Mouse (Mus musculus): ENCODE results near the gene Ccz1. TPM values are rescaled to one million over a fixed set of nuclear protein-coding genes. Genes with fewer than 3 reads are reported as not detected.
A peak's percentile ranks its signal among the peaks of the same experiment; 100 is the strongest.

Gene Ccz1
- total RNA-seq, 4 experiments from 2014 or later = 56.5 to 60.7 (median 60.2) TPM

DNA sequence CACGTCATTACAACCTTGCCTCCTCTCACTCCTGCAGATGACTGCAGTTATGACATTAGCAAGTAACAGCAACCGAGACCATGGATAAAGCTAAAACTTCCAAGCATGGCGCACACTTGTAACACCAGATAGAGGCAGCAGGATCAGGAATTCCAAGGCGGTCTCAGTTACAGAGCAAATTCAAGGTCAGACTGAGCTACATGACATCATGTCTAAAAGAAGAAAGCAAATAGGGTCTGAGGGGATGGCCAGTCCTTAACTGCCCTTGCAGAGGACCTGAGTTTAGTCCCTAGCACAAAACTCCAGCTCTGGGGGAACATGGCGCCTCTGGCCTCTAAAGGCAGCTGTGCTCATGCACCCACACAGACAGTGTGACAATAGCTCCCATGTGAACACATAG is 20.8 kb downstream of the Ccz1 start:
- no peak for DNase-seq

GRCm38 (mm10) chr5:143993260-143993659 is 21.4 kb downstream of the Ccz1 start:
- DNase-seq = no peak

DNA sequence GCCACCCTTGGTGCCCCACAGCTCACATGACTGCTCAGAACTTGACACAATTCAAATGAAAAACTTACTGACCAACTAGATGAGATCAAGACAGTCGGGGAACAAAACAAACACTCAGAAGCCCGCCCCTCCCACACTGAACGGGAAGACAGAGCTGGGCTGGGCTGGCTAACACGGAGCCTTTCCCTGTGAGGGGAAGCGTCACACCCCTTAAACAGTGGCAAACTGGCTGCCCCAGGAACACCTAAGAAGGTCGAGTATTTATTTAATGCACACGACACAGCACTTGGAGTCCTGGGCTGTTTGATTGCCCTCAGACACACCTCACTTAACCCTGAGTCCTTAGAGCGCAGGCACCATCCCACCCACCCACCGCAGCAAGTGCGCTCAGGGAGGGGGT is 22.0 kb downstream of the Ccz1 start:
- DNase-seq = no peak

GRCm38 (mm10) chr5:143990086-143990485 is 24.6 kb downstream of the Ccz1 start:
- no peak for DNase-seq

DNA sequence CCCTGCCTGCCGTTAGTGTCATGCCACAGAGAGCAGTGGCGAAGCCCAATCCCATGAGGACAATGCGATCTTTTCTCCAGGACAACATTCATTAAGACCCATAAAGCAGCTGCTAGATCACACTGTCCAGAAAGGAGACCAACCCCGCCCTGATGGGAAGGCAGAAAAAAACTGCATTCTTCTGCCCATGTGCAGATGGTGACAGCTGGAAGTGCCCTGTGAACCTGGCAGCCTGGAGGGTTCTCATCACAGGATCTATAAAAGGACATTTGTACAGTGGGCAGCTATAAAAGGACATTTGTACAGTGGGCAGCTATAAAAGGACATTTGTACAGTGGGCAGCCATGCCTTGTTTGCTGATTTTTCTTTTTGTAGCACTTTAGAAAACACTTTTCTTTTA is 25.6 kb downstream of the Ccz1 start:
- DNase-seq = no peak

DNA sequence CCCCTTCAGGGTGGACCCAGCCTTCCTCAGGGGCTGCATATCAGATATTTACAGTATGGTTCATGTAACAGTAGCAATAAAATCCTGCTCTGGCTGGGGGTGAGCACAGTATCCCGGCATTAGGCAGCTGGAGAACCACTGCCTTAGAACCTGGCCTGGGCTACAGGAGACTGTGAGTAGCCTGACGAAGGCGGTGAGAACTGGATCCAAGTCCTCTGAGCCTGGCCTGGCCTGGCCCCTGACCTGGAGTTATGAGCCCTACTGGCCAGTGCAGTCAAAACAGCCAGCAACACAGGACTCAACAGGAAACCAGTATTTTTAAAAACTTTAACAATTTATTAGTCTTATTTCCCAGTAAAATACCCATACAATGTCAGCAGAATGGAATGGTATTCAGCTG is 27.1 kb downstream of the Ccz1 start:
- DNase-seq = no peak

- peak; percentile 79 for DNase-seq
These were observed 29.3 kb downstream of the Ccz1 start for GRCm38 (mm10) chr5:143985381-143985780.

DNA sequence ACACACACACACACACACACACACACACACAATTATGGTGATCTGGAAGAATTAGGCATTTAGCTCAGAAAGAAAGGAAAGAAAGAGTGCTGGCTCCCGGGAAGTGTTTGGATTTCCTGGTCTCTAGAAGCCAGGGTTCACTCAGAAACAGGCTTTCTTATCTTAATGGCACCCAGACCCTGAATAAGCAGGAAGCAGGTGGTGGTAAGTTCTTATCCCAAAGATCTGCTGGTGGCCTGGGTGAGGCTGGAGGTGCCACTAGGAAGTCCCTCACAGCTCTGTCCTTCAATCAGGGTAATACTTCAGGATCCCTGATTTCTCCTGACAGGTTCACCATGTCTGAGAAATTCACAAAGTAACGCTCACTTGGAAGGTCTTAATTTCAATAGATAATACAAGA is 32.3 kb downstream of the Ccz1 start:
- DNase-seq = no peak

GRCm38 (mm10) chr5:143980858-143981257 is 33.8 kb downstream of the Ccz1 start:
- no peak for DNase-seq

GRCm38 (mm10) chr5:143976726-143977431 is 37.8 kb downstream of the Ccz1 start:
- no peak for DNase-seq

- DNase-seq = no peak
These were observed 38.4 kb downstream of the Ccz1 start for GRCm38 (mm10) chr5:143976232-143976631.

DNA sequence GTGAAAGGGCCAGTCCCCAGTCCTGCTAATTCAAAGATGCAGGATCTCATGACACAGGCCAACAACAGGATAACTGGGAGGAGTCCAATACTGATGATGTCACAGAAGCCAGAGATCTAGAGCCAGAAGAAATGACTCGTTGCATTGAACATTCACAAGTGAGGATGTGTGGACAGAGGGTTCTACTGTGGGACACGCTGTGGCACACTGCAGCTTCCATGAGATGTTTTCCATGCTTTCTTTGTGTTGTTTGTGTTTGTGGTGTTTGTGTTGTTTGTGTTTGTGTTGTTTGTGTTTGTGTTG is 39.1 kb downstream of the Ccz1 start:
- no peak for DNase-seq

DNA sequence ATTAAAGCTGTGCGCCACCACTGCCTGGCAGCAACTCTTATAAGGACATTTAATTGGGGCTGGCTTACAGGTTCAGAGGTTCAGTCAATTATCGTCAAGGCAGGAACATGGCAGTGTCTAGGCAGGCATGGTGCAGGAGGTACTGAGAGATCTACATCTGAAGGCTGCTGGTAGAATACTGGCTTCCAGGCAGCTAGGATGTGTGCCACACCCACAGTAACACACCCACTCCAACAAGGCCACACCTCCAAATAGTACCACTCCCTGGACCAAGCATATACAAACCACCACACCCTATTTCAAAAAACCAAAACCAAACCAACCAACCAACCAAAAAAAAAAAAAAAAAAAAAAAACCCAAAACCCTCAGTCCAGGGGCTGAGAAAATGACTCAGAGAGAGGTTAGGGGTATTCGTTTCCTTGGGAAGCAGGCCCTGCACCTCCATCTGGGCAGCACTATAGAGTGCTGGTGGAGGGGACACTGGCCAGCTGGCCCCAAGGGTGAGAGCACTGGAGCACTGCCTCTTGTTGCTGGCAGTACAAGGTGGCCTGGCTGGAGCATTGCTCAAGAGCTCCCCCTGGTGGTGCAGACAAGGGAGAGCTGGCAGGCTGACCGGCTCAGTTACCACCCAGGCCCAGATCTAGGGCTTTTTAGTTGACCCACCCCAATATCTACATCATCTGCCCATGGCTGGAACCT is 39.6 kb downstream of the Ccz1 start:
- peak; percentile 47 for DNase-seq

GRCm38 (mm10) chr5:143972628-143973027 is 42.0 kb downstream of the Ccz1 start:
- DNase-seq = no peak

DNA sequence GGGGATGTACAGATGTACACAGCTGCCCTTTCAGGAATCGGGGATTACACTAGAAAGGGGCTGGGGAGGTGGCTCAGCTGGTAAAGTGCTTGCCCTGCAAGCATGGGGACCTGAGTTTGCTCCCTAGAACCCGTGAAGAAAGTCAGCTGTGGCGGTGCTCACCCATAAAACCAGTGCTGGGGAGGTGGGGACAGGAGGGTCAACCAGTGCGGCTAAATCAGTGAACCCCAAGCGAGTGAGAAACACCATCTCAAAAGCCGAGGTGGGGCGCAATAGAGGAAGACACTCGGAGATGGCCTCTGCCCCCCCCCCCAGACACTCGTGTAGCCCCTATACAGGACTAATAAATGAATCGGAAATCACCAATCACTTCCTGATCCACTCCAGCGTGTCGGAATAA is 48.0 kb downstream of the Ccz1 start:
- DNase-seq = no peak

DNA sequence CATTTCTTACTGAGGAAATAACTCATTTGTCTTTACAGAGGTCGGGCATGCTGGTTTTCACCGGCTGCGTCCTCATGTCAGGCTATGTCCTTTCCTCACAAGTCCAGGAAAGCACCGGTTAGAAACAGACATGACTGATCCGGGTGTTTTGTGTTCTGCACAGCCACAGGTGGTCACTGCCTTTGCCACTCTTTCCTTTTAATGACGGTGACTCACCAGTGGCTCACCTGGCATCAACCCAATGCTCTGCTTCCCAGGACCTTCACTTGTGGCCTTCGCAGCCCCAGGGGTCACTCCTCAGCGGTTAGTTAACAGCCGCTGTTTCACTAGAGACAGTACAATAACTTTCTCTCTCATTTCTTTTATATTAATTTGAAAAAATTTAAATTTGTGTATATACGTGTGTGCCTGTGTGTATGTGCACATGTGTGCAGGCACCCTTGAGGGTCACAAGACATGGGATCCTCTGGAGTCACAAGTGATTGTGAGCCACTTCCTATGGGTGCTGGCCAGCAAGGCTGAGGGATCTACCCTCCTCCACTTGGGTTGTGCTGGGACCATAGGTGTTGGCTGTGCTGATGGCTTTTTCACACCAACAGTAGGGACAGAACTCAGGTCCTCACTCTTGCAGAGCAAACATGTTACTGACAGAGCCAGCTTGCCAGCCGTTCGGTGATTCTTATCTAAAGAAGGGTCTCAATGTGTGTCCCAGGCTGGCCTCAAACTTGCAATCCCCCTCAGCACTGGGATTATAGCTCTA is 48.9 kb downstream of the Ccz1 start:
- DNase-seq = peak; percentile 81

DNA sequence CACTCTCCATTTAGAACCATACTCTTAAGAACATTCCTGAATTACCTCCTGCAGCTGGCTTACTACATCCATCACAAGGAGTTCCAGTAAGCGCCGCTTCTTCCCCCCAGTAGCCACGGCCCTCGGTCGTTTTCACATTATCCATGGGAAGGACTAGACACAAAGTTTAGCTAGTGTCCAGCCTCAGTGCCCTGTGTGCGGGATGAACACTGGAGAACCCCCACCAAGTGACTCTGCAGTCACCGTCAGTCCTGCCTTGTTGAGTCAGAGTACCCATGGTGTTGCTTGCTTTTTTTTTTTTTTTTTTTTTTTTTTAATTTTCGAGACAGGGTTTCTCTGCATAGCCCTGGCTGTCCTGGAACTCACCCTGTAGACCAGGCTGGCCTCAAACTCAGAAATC is 53.5 kb downstream of the Ccz1 start:
- DNase-seq = no peak

- no peak for DNase-seq
These were observed 55.1 kb downstream of the Ccz1 start for GRCm38 (mm10) chr5:143959551-143959950.

DNA sequence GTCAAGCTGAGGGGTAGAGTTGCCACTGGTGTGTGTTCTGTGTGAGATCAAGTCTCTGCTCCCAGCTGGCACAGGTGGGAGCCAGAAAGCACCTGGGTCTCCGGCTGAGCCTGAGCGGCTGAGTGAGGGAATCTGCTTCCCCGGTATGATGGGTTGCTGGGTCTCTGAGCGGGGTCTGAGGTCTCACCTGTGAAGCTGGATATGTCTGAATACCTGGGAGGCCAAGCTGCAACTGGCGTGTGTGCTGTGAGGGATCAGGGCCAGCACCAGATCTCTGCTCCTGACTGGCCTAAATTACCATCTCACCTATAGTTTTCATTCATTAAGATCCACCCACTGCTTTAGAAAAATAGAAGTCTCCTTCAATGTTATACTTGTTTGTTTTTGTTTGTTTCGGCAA is 57.6 kb downstream of the Ccz1 start:
- DNase-seq = no peak

DNA sequence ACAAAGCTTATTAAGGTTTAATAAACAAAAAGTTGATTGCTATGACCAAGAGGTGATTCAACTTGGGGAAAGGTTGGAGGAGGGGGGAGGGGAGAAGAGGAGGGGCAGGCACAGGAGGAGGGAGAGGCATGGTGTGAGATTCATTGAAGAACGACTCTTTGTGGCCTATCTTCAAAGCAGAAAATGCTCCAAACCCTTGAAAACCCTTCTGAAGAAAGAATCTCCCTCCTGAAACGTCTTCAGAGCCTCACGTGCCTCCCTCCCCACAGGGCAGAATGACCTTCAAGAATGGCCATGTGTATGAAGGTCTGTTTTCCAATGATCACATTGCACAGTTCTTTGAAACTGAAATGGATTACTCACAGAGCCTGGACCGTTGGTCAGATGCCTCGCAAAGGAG is 64.7 kb downstream of the Ccz1 start:
- no peak for DNase-seq

DNA sequence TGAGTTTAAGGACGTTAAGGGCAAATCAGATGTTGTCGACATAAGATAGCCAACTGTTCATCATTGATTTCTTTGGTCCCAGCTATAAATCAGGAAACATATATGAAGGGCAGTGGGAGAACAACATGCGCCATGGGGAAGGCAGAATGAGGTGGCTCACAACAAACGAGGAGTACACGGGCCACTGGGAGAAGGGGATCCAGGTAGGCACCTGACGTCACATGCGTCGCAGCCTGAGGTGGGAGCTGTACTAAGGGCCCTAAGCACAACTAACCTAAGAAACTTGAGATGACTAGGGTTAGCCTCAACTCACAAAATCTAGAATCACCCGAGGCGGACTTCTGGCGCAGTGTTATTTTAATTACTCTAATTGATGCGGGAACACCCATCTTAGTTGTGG is 66.3 kb downstream of the Ccz1 start:
- DNase-seq = no peak

- no peak for DNase-seq
These were observed 71.2 kb downstream of the Ccz1 start for GRCm38 (mm10) chr5:143943231-143944125.

DNA sequence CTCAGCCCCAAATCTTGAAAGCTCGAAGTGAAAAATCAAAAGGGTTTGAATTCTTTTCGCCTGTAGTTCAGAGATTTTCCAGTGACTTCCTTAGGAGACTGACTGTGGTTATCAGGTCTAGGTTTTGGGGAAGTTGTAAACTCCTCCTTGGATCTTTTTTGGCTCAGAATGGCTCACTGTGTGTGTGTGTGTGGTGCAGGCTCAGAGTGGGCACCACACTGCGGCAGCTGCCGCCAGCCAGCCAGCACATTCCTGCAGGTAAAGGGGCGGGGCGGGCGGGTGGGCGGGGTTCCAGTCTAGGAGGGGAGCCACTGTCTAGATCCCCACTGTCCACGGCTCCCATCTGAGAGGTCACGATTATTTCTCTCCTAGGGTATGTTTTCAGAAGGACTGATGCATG is 73.1 kb downstream of the Ccz1 start:
- no peak for DNase-seq

Measured in adrenal gland, adult 8-10 months (tissue).